In the genomic region with DNA sequence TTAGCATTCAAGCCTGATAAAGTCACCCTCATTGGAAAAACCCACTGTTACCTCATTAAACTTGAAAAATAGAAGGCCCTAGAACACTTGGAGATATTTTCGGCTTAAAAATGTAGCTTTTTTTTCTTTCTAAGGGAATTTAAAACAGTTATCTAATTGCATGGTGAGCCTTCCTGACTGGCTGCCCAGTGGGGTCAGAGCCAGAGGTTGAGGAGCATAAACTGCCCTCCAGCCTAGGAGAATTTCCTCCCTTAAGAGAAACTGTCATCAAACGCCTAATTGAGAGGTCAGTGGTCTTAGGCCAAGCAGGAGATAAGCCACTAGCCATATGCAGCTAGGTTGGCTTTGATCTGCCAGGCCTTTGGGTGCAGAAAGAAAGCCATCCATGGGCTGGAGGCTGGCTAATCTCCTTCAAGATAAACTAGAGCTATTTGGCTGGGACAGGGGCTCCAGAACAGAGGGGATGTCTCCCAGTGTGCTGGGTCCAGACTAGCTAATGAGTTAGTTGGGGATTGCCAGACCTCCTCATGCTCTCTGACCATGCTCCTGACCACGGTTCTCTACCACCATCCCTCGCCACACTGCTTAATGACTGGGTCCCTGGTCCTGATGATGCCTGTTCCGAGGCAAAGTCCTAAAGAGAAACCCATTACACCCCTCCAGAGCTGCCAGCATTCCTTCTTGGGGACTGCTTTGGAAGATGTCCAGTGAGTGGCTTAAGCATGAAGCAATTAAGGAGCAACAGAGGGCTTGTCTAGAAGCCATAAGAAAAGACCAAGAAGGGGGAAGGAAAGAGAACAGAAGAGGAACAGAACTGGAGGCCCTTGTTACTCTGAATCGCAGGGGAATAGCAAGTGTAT, we compare ENCODE assay signal across 12 mouse cellular contexts.
A peak's percentile ranks its signal among the peaks of the same experiment; 100 is the strongest.
DNase-seq lines count a peak whose midpoint lies in the region; ATAC-seq and TF ChIP-seq lines count a peak whose summit lies in the region.
"Had no signal": no experiment of that assay in that cellular context is flagged by ENCODE, and none has a peak within 500 bp of the region (broad histone marks: within the 10 kb centered on the region; RNA-seq: fewer than 3 reads in every experiment).

No protein-coding gene starts in this region.

- TF ChIP-seq CTCF in kidney, adult 2 months (conservative IDR thresholded peaks at IDR 0.05; ENCODE audit: insufficient read depth, insufficient read length, low read depth, low read length) = no peak

- 73% methylated on average over 6 of the region's 6 CpGs for WGBS in kidney, adult 2 months
- WGBS in kidney, embryonic 14.5 days = 78% methylated on average over 6 of the region's 6 CpGs
- WGBS in heart, embryonic 12.5 days = 42% methylated on average over 6 of the region's 6 CpGs
- 76% methylated on average over 6 of the region's 6 CpGs for WGBS in kidney, embryonic 15.5 days

- H3K36me3 ChIP-seq in kidney, adult 2 months (ENCODE audit: control insufficient read depth, insufficient read depth, low read length) = no peaks in the 10 kb centered on the region
- no peaks in the 10 kb centered on the region for H3K36me3 ChIP-seq in kidney, embryonic 14.5 days (ENCODE audit: control insufficient read depth, insufficient read depth, low read length)
- no peaks in the 10 kb centered on the region for H3K36me3 ChIP-seq in heart, embryonic 12.5 days
- no peaks in the 10 kb centered on the region for H3K36me3 ChIP-seq in kidney, embryonic 15.5 days

- DNase-seq in kidney, adult 2 months = peak; percentile 30
- peak; percentile 48 for DNase-seq in adipocyte (ENCODE audit: low spot score)
- DNase-seq in right cerebral cortex, adult 2 months (ENCODE audit: low spot score in 2 of 2) = no peak
- DNase-seq: adrenal gland, postnatal 14 days; cerebellum, adult 8-10 months; thymus, postnatal 36 days had no signal

- H3K9me3 ChIP-seq in kidney, embryonic 14.5 days (ENCODE audit: control insufficient read depth, low read length) = no peaks in the 10 kb centered on the region
- H3K9me3 ChIP-seq in heart, embryonic 12.5 days (replicated peaks) = no peaks in the 10 kb centered on the region
- H3K9me3 ChIP-seq in kidney, embryonic 15.5 days (replicated peaks) = no peaks in the 10 kb centered on the region

- no peaks in the 10 kb centered on the region; the same call in 1 of the 2 replicates for H3K27me3 ChIP-seq in kidney, adult 2 months (replicated peaks; ENCODE audit: control insufficient read depth, insufficient read depth, low read length)
- no peaks in the 10 kb centered on the region for H3K27me3 ChIP-seq in kidney, embryonic 14.5 days (ENCODE audit: control insufficient read depth, insufficient read depth, low read length)
- H3K27me3 ChIP-seq in heart, embryonic 12.5 days (replicated peaks) = no peaks in the 10 kb centered on the region
- no peaks in the 10 kb centered on the region for H3K27me3 ChIP-seq in kidney, embryonic 15.5 days

- H3K27ac ChIP-seq in kidney, adult 2 months (ENCODE audit: insufficient read depth, low read depth, low read length) = no peak overlapping the region
- H3K27ac ChIP-seq in kidney, embryonic 14.5 days (ENCODE audit: low read depth, low read length) = no peak overlapping the region
- H3K27ac ChIP-seq in heart, embryonic 12.5 days (ENCODE audit: poor library complexity, severe bottlenecking) = peak overlapping the region; percentile 49
- H3K27ac ChIP-seq in kidney, embryonic 15.5 days = no peak overlapping the region
- H3K27ac ChIP-seq: liver, embryonic 14.5 days had no signal

- ATAC-seq in kidney, embryonic 14.5 days (ENCODE audit: low FRiP score, low TSS enrichment) = no peak
- no peak for ATAC-seq in heart, embryonic 12.5 days (ENCODE audit: insufficient number of reproducible peaks, low FRiP score)
- ATAC-seq in megakaryocyte progenitor cell, adult 5-6 weeks (replicated peaks; ENCODE audit: poor library complexity) = peak; percentile 58
- ATAC-seq in kidney, embryonic 15.5 days (replicated peaks; ENCODE audit: low FRiP score) = no peak

- no peaks in the 10 kb centered on the region for H3K4me1 ChIP-seq in kidney, adult 2 months (ENCODE audit: control insufficient read depth, insufficient read depth, low read length)
- 0 out of 2 replicates have a peak, but pooled peaks cover 5% of the 10 kb centered on the region for H3K4me1 ChIP-seq in kidney, embryonic 14.5 days (ENCODE audit: control insufficient read depth, insufficient read depth, low read length)
- H3K4me1 ChIP-seq in heart, embryonic 12.5 days (replicated peaks) = peaks cover 26% of the 10 kb centered on the region
- peaks cover 8% of the 10 kb centered on the region for H3K4me1 ChIP-seq in kidney, embryonic 15.5 days

- no peak overlapping the region for H3K4me2 ChIP-seq in kidney, embryonic 14.5 days (replicated peaks; ENCODE audit: low read depth, low read length)
- no peak overlapping the region for H3K4me2 ChIP-seq in heart, embryonic 12.5 days
- no peak overlapping the region for H3K4me2 ChIP-seq in kidney, embryonic 15.5 days

- H3K9ac ChIP-seq in kidney, embryonic 14.5 days (ENCODE audit: low read depth, low read length) = no peak overlapping the region
- H3K9ac ChIP-seq in heart, embryonic 12.5 days = no peak overlapping the region
- H3K9ac ChIP-seq in kidney, embryonic 15.5 days = no peak overlapping the region
- H3K9ac ChIP-seq: liver, embryonic 14.5 days had no signal

- H3K4me3 ChIP-seq in kidney, adult 2 months (ENCODE audit: insufficient read depth, low read depth, low read length) = no peak overlapping the region
- no peak overlapping the region for H3K4me3 ChIP-seq in kidney, embryonic 14.5 days (ENCODE audit: low read length)
- H3K4me3 ChIP-seq in heart, embryonic 12.5 days = no peak overlapping the region
- H3K4me3 ChIP-seq in kidney, embryonic 15.5 days (replicated peaks) = no peak overlapping the region
- H3K4me3 ChIP-seq: erythroblast, embryonic 14.5 days had no signal

- no peak for TF ChIP-seq POLR2A in kidney, adult 2 months (IDR thresholded peaks at IDR 0.05; ENCODE audit: low read depth, low read length)

Comparison
In these comparisons a context has a peak if more than half of its experiments do, and no peak if none do; other contexts are left out.
1. DNase-seq: peak in kidney, adult 2 months (single experiment) and adipocyte (single experiment); none in right cerebral cortex, adult 2 months (0 of 2).